Mouse (Mus musculus) layer of hippocampus, adult 9-10 months (tissue): ENCODE measurements around the gene Cbfb.
"Not testable (repeated sequence)": the region's sequence is repeated elsewhere in the genome, so short reads cannot be mapped to it uniquely, and the experiment has no call there.

Source experiments
- DNase-seq: peaks from one replicate; pipeline ENCODE4 v3.0.0; 2022; ENCODE audit warnings: low spot score

Gene Cbfb

DNA sequence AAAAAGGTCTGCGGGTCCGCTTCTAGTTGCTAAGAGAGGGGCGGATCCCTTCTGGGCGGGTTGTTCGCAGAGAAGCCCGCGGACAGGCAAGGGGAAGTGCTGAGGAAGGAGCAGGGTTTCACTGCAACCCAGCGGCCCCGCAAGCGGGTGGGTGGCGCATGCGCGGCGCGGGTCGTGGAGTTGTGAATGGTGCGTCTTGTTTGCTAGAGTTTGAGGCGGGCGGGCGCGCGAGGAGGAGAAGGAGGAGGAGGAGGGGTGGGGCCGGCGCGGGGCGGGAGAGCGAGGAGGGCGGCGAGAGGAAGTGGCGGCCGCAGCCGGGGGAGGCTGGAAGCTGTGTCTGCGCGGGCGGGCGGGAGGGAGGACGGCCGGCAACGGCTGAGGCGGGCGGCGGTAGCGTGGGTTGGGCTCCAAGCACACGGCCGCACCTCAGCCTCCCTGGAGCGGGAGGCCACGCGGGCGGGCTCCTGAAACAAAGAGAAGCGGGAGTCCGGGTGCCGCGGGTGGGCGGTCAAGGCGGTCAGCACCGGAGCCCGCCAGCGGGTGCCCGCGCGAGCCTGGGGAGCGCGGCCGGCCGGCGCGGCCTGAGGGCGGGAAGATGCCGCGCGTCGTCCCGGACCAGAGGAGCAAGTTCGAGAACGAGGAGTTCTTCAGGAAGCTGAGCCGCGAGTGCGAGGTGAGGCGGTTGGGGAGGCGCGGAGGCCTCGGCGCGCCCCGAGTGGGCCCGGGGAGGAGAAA lies at the start of gene Cbfb:
Gene Cbfb, plus strand, starts transcription at position 294 of the 735 bp plus-strand sequence.
- DNase-seq: peak; percentile 79

DNA sequence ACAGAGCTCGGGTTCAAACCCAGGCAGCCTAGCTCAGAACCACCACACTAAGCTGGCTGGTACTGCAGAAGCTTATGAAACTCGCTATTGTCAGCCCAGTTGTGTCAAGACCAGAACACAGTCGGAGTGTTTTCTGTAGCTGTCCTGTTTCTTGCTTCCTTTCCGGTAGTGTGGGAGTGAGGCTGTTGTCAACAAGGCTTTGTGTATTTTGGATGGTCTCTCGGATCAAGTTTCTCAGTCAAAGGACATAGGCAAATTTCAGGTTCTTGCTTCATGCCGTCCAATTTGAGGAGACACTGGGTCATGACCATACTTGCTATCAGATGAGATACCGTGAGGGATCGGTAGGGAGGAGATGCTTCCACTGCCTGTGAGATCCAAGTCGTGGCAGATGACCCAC lies 40.6 kb upstream of the Cbfb start:
- no peak for DNase-seq

- DNase-seq: no peak
Observed at GRCm38 (mm10) chr8:105131509-105131908, 39.0 kb upstream of the Cbfb start, which contains the start of gene Ces4a. TSS of gene Ces4a (plus strand) at chr8:105131800.

DNA sequence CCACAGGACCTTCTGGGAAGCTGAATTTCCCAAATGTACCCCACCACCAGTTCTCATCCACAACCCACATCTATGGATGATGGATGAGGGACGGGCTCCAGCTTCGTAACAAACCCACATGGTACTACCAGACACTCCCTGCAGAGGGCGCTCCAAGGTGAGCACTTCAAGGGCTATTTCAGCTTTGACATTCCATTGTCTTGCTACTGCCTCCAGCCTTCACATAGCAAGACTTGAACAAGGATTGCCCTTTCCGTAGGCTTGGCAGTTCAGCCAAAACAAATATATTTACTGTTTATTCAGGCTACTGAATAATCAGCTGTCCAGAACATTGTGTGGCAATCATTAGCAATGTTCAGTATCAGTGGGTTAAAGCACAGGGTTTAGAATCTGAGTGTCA lies 32.1 kb upstream of the Cbfb start:
- DNase-seq: peak; percentile 36

DNA sequence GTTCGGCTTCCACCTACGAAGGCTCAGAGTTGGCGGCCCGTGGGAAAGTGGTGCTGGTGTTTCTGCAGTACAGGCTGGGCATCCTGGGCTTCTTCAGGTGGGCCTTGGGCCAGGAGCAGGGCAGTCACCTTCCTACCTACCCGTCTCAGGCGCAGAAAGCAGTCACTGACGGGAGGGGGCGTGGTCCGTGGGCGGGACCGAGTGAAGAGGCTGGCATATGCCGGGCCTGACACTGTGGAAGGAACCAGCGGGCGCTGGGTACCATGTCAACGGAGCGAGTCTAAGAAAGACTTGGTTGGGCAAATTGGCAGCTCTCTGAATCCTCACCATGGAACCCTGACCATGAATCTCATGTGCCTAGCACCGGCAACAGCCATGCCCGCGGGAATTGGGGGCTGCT lies 28.1 kb upstream of the Cbfb start:
- no peak for DNase-seq

DNA sequence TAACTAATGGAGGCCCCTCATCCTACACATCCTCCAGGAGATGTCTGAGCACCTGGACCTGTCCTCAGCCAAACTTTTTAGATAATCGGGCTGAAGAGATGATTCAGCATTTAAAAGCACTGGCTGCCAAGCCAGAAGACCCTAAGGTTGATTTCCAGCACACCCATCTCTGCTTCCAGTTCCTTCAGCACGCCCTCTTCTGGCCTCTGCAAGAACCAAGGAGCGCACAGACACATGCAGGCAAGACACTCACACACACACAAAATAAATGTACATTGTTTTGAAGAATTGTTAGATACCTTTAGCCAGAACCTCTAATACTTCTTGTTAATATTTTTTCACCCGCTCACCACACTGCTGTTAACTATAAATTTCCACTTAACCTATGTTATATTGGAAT lies 18.8 kb upstream of the Cbfb start:
- DNase-seq: no peak

DNA sequence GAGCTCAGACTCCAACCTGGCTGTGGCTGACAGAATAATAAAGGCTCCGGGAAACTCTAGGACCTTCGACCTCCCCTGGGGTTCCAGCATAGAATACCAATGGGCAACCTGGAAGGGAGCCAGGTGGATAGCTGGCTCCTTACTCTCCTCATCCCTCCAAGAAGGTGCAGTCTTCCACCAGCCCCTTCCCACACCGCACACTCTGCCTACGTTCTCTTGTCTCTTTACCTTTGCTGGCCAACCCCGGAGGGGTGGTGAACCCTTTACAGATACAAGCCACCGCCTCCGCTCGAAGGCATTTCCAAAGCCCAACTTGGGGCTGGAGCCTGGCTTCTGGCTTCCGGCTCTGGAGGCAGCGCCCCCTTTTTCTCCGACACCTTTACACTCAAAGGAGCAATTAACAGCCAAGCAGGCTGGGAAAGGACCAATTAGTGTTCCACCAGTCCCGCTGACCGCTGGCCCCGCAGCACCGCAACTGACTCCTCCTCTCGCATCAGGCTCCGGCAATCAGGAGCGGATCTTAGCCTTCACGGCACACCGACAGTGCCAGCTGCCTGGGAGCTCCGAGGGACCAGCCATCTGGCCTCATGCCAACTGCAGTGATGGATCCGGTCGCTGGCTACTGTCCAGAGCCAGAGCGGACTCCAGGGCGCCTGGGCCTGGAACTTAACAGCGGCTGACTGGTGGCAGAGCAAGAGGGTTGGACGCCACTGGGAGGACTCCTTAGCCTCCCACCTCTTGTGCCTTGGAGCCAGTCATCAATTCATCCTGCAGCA lies 17.7 kb upstream of the Cbfb start:
- DNase-seq: no peak

GRCm38 (mm10) chr8:105154316-105154715 lies 16.2 kb upstream of the Cbfb start:
- DNase-seq: no peak

GRCm38 (mm10) chr8:105155091-105155745 lies 15.3 kb upstream of the Cbfb start:
- no peak for DNase-seq

GRCm38 (mm10) chr8:105157555-105157954 lies 12.9 kb upstream of the Cbfb start:
- no peak for DNase-seq

GRCm38 (mm10) chr8:105158084-105158483 lies 12.4 kb upstream of the Cbfb start:
- DNase-seq: no peak

- DNase-seq: no peak
Observed at GRCm38 (mm10) chr8:105161121-105161652, 9.3 kb upstream of the Cbfb start.

DNA sequence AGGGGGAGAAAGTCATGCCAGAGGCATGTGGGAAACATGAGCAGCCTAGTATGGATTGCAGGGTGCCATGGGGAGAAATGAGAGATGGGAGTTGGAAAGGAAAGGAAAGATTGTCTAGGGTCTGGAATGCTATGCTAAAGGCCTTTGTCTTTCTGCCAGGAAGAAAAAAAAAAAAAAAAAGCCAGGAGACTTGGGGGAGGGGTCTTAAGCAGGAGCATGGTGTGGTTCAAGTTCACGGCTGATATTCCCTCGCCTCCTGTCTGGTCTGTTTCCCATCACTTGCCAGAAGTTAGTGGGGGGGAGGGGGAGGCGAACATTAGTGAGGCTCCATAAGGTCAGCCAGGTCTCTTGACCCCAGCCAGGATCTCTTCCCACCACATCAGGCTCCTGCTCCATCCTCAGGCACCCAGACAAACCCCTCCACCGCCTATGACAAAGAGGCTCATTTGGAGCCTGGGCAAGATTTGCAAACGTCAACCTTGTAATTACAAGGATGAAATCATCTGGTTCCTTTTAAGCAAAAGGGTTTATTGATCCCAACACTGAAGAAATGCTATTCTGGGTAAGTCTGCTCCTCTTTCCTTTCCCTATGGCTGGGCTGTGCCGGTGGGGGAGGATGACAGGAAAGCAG lies 6.1 kb upstream of the Cbfb start:
- no peak for DNase-seq

DNA sequence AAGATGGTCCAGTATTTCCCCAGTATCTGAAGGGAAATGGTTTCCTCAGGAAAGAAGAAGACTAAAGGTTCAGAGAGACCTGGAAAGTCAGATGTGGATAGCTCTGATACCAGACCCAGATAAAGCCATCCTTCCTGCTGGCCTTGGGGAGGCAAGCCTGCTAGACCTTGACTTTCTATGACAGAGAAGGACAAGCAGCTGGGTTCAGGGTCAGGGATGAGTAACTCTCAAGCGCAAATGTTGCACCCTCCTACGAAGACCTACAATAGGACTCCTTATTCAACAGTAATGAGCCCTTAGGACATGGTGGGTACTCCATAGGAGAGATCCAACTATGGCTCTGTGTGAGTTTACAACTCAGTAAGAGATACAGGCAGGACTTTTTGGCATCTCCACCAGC lies 5.3 kb upstream of the Cbfb start:
- no peak for DNase-seq

GRCm38 (mm10) chr8:105167116-105167515 lies 3.4 kb upstream of the Cbfb start:
- DNase-seq: no peak

GRCm38 (mm10) chr8:105169582-105169981 lies 892 bp upstream of the Cbfb start:
- DNase-seq: no peak

DNA sequence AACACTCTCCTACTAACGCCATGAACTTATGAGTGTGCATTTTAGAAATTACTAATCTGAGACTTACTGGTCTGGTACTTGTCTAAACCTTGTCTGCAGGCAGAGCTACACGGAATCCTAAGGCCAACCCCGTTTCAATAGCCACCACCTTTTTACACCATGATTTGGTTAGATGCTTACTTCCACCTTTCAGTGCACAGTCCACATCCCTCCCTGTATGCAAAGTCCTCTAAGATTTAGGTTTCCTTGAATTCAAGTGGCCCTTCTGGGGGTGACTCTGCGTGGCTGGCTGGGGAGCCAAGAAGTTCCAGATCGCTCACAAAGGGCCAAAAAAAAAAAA lies 463 bp upstream of the Cbfb start:
- no peak for DNase-seq

DNA sequence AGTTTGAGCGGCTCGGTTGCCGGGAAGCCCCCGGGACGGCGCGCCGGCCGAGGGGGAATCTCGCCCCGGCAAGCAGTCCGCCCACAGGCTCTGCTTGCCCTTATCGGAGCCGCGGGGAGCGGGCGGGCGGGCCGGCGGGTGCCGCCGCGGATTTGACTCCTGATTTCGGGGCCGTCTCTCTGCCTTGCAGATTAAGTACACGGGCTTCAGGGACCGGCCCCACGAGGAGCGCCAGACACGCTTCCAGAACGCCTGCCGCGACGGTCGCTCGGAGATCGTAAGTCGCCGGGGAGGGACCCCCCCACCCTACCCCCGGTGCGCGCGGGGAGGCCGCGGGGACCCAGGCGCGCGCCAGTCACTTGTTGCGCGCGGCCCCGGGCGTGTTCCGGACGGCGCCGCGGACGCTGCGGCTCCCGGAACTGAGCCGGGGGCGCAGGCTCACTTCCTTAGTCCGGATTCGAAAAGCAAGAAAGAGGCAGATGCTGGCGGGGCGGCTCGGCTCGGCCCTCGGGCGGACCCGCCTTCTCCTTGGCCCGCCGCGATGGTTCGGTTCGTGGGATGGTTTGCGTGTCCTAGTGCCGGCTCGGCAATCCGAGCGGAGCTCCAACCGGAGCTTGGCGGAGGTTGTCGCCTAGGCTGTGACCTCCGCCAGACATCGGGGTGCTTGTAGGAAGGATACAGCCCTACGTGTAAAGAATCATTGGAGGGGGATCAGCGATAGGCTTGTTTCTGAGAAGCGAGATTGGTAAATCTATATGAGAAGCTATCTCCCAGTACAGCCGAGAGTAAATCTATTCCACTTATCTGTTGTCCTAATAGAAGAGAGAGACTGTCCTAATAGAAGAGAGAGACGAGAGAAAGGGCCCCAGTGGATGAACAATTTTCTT lies 885 bp downstream of the Cbfb start:
- DNase-seq: no peak

DNA sequence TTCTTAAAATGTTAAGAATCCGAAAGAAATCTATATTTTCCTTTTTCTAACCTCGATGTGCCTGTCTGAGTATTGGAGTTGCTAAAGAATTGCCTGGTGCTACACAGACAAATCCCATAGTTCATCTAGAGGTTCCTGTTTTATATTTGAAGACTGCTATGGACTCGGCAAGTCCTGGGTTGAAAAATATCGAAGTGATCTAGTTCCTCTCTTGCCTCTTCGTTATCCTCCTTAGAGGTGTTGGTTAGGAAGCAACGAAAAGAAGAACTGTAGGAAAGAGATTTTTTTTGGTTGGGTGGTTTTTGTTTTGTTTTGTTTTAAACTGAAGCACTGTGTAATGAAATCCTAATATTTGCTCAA lies 1.5 kb downstream of the Cbfb start:
- no peak for DNase-seq

DNA sequence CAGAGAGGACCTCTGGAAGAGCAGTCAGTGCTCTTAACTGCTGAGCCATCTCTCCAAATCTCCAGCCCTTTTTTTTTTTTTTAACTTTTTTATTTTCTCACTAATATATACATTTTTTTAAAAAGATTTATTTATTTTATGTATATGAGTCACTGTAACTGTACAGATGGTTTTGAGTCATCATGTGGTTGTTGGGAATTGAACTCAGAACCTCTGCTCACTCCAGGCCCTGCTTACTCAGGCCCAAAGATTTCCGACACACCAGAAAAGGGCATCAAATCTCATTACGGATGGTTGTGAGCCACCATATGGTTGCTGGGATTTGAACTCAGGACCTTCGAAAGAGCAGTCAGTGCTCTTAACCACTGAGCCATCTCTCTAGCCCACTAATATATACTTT lies 4.8 kb downstream of the Cbfb start:
- DNase-seq: not testable (repeated sequence)

DNA sequence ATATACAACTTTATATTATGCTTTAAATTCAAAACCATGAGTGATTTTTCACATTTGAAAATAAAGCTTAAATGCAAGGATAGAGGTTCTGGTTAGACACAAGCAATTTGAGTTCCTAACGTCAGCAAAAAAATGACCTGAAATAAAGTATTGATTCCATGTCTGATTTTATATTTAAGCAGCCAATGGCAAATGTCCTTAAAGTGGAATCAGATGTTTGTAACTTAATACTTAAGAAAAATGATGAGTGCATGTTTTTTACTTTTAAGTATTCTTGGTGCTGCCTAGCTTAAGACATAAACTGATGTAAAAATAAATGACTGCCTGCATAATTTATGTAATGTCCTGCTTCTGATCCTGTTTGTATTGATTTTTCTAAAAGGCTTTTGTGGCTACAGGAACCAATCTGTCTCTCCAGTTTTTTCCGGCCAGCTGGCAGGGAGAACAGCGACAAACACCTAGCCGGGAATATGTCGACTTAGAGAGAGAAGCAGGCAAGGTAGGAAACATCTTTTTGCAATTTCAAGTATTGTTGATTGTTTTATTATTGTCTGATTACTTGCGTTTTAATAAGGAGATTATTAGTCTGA lies 7.8 kb downstream of the Cbfb start:
- no peak for DNase-seq
